Mouse (Mus musculus): ENCODE measurements around the gene Kcnip3. TPM values are rescaled to one million over a fixed set of nuclear protein-coding genes. Genes with fewer than 3 reads are reported as not detected.

Gene Kcnip3
- polyA plus RNA-seq, 1 experiment from 2014 or later, result 8.9 TPM

GRCm38 (mm10) chr2:127483001-127483400 is 38.9 kb downstream of the Kcnip3 start:
- H3K9me3 ChIP-seq, result no peaks in the 10 kb centered on the region
- no peak for ATAC-seq (replicated peaks)
- H3K27ac ChIP-seq, result no peak overlapping the region
- WGBS, result 2% methylated on average over 18 of the region's 21 CpGs
- H3K36me3 ChIP-seq (replicated peaks), result no peaks in the 10 kb centered on the region
- peak overlapping the region; percentile 47 for H3K4me2 ChIP-seq
- no peak overlapping the region for H3K9ac ChIP-seq
- peaks cover 31% of the 10 kb centered on the region for H3K4me1 ChIP-seq
- peak overlapping the region; percentile 23; the same call in 1 of the 2 replicates for H3K4me3 ChIP-seq
- H3K27me3 ChIP-seq (replicated peaks), result peaks cover 68% of the 10 kb centered on the region

DNA sequence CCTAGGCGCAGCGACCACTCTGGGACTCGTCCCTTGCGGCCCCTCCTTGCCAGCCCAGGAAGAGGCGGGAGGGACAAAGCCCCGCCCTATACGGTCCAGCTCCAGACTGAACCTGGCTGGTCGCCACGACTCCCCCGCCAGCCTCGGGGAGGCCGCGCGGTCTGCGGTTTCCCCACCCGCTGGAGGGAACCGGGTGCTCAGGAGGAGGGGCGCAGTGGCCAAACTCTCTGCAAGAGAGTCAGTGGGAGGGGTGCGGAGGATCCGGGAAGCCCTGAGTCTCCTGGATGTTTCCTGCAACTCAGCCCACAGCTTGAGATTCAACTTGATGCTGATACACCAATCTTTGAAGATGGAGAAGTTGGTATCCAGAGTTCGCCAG is 39.4 kb downstream of the Kcnip3 start:
- Histone ChIP-seq H3K4me1 (peaks cover 31% of the 10 kb centered on the region), H3K9ac (no peak overlapping the region), H3K36me3 (replicated peaks) (no peaks in the 10 kb centered on the region), H3K27me3 (replicated peaks) (peaks cover 68% of the 10 kb centered on the region), H3K4me3 (peak overlapping the region; percentile 23), H3K9me3 (no peaks in the 10 kb centered on the region), H3K27ac (no peak overlapping the region), H3K4me2 (peak overlapping the region; percentile 47)
- under 1% methylated on average over 21 of the region's 21 CpGs for WGBS
- ATAC-seq (replicated peaks), result 0 out of 2 replicates have a peak, but pooled peaks have one; percentile 8

DNA sequence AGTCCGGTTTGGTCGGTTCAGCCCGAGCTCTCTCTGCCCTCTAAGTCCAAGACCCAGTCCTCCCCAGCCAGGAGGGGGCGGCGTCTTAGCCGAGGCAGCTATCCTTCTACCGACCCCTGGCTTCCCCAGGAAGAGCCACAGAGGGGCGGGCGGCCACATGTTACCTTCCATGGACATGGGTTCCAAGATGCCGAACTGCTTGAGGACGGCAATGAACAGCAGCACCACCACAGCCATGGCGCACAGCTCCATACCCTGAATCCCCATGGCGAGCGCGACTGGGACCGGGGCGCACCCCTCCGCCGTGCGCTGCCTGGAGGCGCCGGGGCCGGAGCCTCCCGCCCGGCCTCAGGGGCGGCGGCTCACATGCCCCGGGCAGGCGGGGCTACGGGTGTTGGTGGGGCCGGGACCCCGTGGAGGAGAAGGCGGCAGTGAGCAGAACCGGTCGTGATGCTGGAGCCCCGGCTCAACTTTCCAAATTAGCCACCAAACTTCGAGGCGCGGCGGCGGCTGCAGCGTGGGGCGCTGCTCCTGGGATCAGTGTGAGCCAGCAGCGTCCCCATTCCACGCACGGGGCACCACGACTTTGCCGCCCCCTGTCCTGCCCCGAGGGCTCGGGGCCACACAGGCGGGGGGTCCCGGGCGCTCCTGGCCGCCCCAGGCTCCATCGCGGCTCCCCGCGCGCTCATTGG is 39.9 kb downstream of the Kcnip3 start:
- no peaks in the 10 kb centered on the region for H3K36me3 ChIP-seq (replicated peaks)
- under 1% methylated on average over 59 of the region's 59 CpGs for WGBS
- peak overlapping the region; percentile 23 for H3K4me3 ChIP-seq
- H3K4me2 ChIP-seq, result peak overlapping the region; percentile 47
- ATAC-seq (replicated peaks), result no peak
- H3K9me3 ChIP-seq, result no peaks in the 10 kb centered on the region
- peaks cover 31% of the 10 kb centered on the region for H3K4me1 ChIP-seq
- H3K27me3 ChIP-seq (replicated peaks), result peaks cover 68% of the 10 kb centered on the region
- no peak overlapping the region for H3K9ac ChIP-seq
- H3K27ac ChIP-seq, result no peak overlapping the region

- Histone ChIP-seq H3K27ac (no peak overlapping the region), H3K4me2 (no peak overlapping the region), H3K27me3 (replicated peaks) (peaks cover 56% of the 10 kb centered on the region), H3K9me3 (no peaks in the 10 kb centered on the region), H3K4me1 (peaks cover 29% of the 10 kb centered on the region), H3K36me3 (replicated peaks) (no peaks in the 10 kb centered on the region), H3K4me3 (no peak overlapping the region), H3K9ac (no peak overlapping the region)
- ATAC-seq (replicated peaks), result no peak
- 75% methylated on average over 10 of the region's 10 CpGs for WGBS
Measured at GRCm38 (mm10) chr2:127479763-127480162, 42.1 kb downstream of the Kcnip3 start.

DNA sequence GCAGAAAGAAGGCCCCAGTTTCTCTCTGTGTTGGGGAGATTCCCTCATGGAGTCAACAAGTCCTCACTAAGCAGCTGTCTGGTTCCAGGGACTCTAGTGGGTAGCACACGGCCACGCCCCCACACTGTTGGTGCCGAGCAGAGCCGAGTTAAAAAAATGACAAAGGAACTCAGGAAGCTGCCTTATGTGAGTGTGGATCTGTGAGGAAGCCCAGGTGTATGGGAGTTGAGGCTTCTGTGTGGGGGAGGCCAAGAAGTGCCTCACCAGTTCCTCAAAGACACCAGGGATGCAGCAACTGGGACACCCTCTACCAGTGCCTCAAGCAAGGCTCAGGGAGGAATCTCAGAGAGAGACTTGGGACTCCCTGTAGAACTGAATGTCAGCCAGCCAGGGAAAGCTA is 42.7 kb downstream of the Kcnip3 start:
- WGBS, result 76% methylated on average over 4 of the region's 4 CpGs
- ATAC-seq (replicated peaks), result no peak
- H3K4me1 ChIP-seq, result peaks cover 24% of the 10 kb centered on the region
- H3K9me3 ChIP-seq, result no peaks in the 10 kb centered on the region
- no peak overlapping the region for H3K4me3 ChIP-seq
- H3K4me2 ChIP-seq, result no peak overlapping the region
- no peak overlapping the region for H3K27ac ChIP-seq
- H3K36me3 ChIP-seq (replicated peaks), result no peaks in the 10 kb centered on the region
- H3K27me3 ChIP-seq (replicated peaks), result peaks cover 50% of the 10 kb centered on the region
- no peak overlapping the region for H3K9ac ChIP-seq

DNA sequence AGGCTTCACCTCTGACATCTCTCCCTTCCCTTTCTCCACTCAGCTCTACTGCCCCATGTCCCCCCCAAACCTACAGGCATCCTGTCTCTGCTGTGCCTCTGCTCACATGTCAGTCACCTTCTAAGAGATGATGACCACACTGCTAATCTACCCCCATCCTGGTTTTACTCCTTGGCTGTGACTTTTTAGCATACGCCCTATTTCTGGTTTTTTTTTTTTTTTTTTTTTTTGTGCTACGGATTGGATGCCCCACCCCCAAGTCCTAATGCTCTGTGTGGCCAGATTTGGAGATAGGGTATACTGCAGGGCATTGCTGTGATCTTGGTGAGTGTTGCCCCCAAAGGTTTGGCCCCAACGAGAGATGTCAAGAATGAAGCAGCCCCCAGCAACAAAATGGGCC is 49.6 kb downstream of the Kcnip3 start:
- WGBS, result 70% methylated on average over 3 of the region's 3 CpGs
- no peak for ATAC-seq (replicated peaks)
- no peak overlapping the region for H3K27ac ChIP-seq

GRCm38 (mm10) chr2:127471281-127471680 is 50.6 kb downstream of the Kcnip3 start:
- no peak for ATAC-seq (replicated peaks)
- Histone ChIP-seq H3K27me3 (replicated peaks) (no peaks in the 10 kb centered on the region), H3K4me1 (no peaks in the 10 kb centered on the region), H3K4me3 (no peak overlapping the region), H3K36me3 (replicated peaks) (no peaks in the 10 kb centered on the region), H3K27ac (no peak overlapping the region), H3K9ac (no peak overlapping the region), H3K4me2 (no peak overlapping the region), H3K9me3 (no peaks in the 10 kb centered on the region)
- WGBS, result 88% methylated on average over 8 of the region's 8 CpGs

More for the DNA sequence above, 49.6 kb downstream of the Kcnip3 start:
- no peaks in the 10 kb centered on the region for H3K36me3 ChIP-seq (replicated peaks)
- no peaks in the 10 kb centered on the region for H3K27me3 ChIP-seq (replicated peaks)
- H3K4me2 ChIP-seq, result no peak overlapping the region
- no peak overlapping the region for H3K9ac ChIP-seq
- H3K9me3 ChIP-seq, result no peaks in the 10 kb centered on the region
- H3K4me1 ChIP-seq, result no peaks in the 10 kb centered on the region
- no peak overlapping the region for H3K4me3 ChIP-seq

DNA sequence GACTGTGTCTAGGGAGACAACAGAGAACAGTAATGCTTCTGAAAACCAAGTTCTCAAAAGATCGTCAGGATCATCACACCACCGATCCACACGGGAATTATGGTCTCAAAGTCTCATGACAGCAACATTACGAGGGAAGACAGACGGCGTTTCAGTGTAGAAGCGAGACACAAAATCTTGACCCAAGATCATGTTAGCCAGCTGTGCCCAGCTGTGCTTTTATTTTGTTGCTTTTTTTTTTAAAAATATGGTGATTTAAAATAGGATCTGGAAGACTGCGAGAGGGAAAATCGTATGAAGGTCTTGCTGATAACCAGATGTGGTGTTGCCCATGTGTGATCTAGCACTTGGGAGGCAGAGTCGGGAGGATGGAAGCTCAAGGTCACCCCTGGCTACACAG is 51.2 kb downstream of the Kcnip3 start:
- Histone ChIP-seq H3K36me3 (replicated peaks) (no peaks in the 10 kb centered on the region), H3K4me2 (no peak overlapping the region), H3K4me1 (no peaks in the 10 kb centered on the region), H3K27me3 (replicated peaks) (no peaks in the 10 kb centered on the region), H3K27ac (no peak overlapping the region), H3K9ac (no peak overlapping the region), H3K9me3 (no peaks in the 10 kb centered on the region), H3K4me3 (no peak overlapping the region)
- no peak for ATAC-seq (replicated peaks)
- 92% methylated on average over 10 of the region's 10 CpGs for WGBS

DNA sequence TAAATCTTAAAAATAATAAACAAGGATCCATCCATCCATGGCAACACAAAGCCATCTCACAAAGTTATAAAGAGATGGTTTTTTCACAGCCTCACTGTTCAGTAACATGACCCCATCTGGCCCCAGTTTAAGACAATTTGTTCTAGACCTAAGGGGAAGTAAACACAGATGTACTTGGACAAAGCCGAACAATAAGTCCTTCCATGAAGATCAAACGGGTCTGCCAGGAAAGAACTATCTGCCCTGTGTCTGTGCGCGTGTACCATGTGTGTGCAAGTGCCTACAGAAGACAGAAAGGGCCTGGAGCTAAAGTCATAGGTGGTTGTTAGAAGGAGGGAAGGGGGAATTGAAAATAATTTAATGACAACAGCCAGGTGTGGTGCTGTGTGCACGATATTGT is 51.7 kb downstream of the Kcnip3 start:
- Histone ChIP-seq H3K9ac (no peak overlapping the region), H3K27me3 (replicated peaks) (no peaks in the 10 kb centered on the region), H3K4me2 (no peak overlapping the region), H3K4me1 (no peaks in the 10 kb centered on the region), H3K27ac (no peak overlapping the region), H3K36me3 (replicated peaks) (no peaks in the 10 kb centered on the region), H3K9me3 (no peaks in the 10 kb centered on the region), H3K4me3 (no peak overlapping the region)
- no peak for ATAC-seq (replicated peaks)
- WGBS, result 85% methylated on average over 5 of the region's 5 CpGs

GRCm38 (mm10) chr2:127462314-127462713 is 59.6 kb downstream of the Kcnip3 start:
- ATAC-seq (replicated peaks), result peak; percentile 70
- Histone ChIP-seq H3K9ac (no peak overlapping the region), H3K9me3 (no peaks in the 10 kb centered on the region), H3K4me1 (no peaks in the 10 kb centered on the region), H3K27me3 (replicated peaks) (no peaks in the 10 kb centered on the region), H3K4me3 (no peak overlapping the region), H3K4me2 (no peak overlapping the region), H3K27ac (no peak overlapping the region), H3K36me3 (replicated peaks) (no peaks in the 10 kb centered on the region)
- WGBS, result 16% methylated on average over 8 of the region's 8 CpGs

DNA sequence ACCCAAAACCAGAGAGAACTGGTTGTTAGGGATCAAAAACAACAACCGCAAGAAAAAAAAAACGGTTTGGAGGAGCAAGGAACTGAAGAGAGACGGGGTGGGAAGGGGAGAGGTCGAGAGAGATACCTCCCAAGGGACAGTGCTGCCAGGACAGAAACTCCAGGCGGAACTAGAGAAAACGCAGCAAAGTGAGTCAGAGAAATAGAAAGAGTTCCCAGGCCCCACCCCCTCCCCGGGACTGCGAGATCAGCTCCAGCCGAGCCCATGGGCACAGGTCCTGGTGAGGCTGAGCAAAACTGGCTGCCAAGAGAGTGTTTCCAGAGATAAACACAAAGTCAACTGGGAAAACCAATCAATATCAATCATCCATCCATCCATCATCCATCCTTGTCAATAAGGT is 60.5 kb downstream of the Kcnip3 start:
- 51% methylated on average over 9 of the region's 9 CpGs for WGBS
- no peaks in the 10 kb centered on the region for H3K4me1 ChIP-seq

GRCm38 (mm10) chr2:127459341-127459740 is 62.6 kb downstream of the Kcnip3 start:
- H3K9ac ChIP-seq, result no peak overlapping the region
- no peaks in the 10 kb centered on the region for H3K4me1 ChIP-seq
- ATAC-seq (replicated peaks), result no peak
- H3K27me3 ChIP-seq (replicated peaks), result no peaks in the 10 kb centered on the region
- H3K4me2 ChIP-seq, result no peak overlapping the region
- H3K9me3 ChIP-seq, result no peaks in the 10 kb centered on the region
- H3K27ac ChIP-seq, result no peak overlapping the region
- H3K4me3 ChIP-seq, result no peak overlapping the region
- H3K36me3 ChIP-seq (replicated peaks), result no peaks in the 10 kb centered on the region
- 76% methylated on average over 2 of the region's 2 CpGs for WGBS

More for the DNA sequence above, 60.5 kb downstream of the Kcnip3 start:
- no peak for ATAC-seq (replicated peaks)
- Histone ChIP-seq H3K36me3 (replicated peaks) (no peaks in the 10 kb centered on the region), H3K27ac (no peak overlapping the region), H3K9ac (no peak overlapping the region), H3K4me3 (no peak overlapping the region), H3K4me2 (no peak overlapping the region), H3K9me3 (no peaks in the 10 kb centered on the region), H3K27me3 (replicated peaks) (no peaks in the 10 kb centered on the region)

GRCm38 (mm10) chr2:127453764-127454163 is 68.1 kb downstream of the Kcnip3 start:
- peaks cover 7% of the 10 kb centered on the region; the same call in 1 of the 2 replicates for H3K27me3 ChIP-seq (replicated peaks)
- no peaks in the 10 kb centered on the region for H3K36me3 ChIP-seq (replicated peaks)
- no peak overlapping the region for H3K4me3 ChIP-seq
- no peak overlapping the region for H3K27ac ChIP-seq
- H3K4me2 ChIP-seq, result no peak overlapping the region
- no peak overlapping the region for H3K9ac ChIP-seq
- H3K9me3 ChIP-seq, result no peaks in the 10 kb centered on the region
- no peaks in the 10 kb centered on the region for H3K4me1 ChIP-seq
- 3% methylated on average over 5 of the region's 5 CpGs for WGBS
- no peak for ATAC-seq (replicated peaks)

Measured in midbrain, embryonic 15.5 days (tissue).